23 mouse cellular contexts compared by ENCODE assay signal in the genomic region with DNA sequence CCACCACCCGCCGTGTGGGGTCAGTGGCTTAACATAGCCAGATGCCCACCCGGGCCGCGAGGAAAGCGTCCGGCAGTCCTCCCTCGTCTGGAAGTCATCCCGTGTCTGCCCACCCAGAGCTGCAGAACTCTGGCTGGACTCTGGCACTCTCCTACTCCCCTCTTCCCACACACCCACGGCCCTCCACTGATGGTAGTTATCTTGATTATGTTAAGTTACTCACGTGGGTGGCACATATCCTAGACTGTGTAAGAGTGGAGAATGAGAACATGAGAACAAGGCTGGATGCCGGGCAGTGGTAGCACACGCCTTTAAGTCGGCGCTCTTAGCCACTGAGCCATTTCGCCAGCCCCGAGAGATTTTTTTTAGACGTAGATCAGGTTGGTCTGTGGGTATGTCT. TPM values are rescaled to one million over a fixed set of nuclear protein-coding genes. Genes with fewer than 3 reads are reported as not detected.
DNase-seq lines count a peak whose midpoint lies in the region; ATAC-seq lines count a peak whose summit lies in the region.
"Had no signal": no experiment of that assay in that cellular context is flagged by ENCODE, and none has a peak within 500 bp of the region (broad histone marks: within the 10 kb centered on the region; RNA-seq: fewer than 3 reads in every experiment).

No protein-coding gene starts in this region.

- H3K9ac ChIP-seq in forebrain, embryonic 14.5 days (ENCODE audit: low read length) = no peak overlapping the region
- H3K9ac ChIP-seq: embryonic facial prominence, embryonic 12.5 days; embryonic facial prominence, embryonic 15.5 days; forebrain, embryonic 12.5 days; hindbrain, embryonic 12.5 days; hindbrain, embryonic 15.5 days had no signal

- no peaks in the 10 kb centered on the region for H3K9me3 ChIP-seq in forebrain, embryonic 10.5 days
- no peaks in the 10 kb centered on the region for H3K9me3 ChIP-seq in forebrain, embryonic 14.5 days (replicated peaks; ENCODE audit: control insufficient read depth, low read length)
- H3K9me3 ChIP-seq: embryonic facial prominence, embryonic 12.5 days; embryonic facial prominence, embryonic 15.5 days; forebrain, embryonic 12.5 days; hindbrain, embryonic 12.5 days; hindbrain, embryonic 15.5 days had no signal

- DNase-seq in forebrain, embryonic 10.5 days (ENCODE audit: extremely low spot score, low spot score) = no peak
- no peak for DNase-seq in forebrain, embryonic 14.5 days (ENCODE audit: low spot score)
- DNase-seq in right cerebral cortex, adult 18-20 months = peak; percentile 63
- DNase-seq in right cerebral cortex, postnatal 10 days (ENCODE audit: low spot score in 2 of 2) = no peak
- DNase-seq in brain, adult 2 months (ENCODE audit: low read depth, low spot score) = peak; percentile 62
- DNase-seq in left cerebral cortex, postnatal 14 days (ENCODE audit: low spot score in 2 of 2) = no peak
- DNase-seq in urinary bladder, postnatal 4 days (ENCODE audit: low spot score in 2 of 2) = no peak
- DNase-seq: adrenal gland, adult 8-10 months; adrenal gland, postnatal 25 days; cerebellum, adult 18-20 months; cerebellum, adult 9-10 months; cerebellum, postnatal 14 days; gastrocnemius, adult 2 months; gastrocnemius, postnatal 14 days; heart, adult 11 months had no signal

- 84% methylated on average over 18 of the region's 18 CpGs for WGBS in forebrain, embryonic 10.5 days
- 87% methylated on average over 18 of the region's 18 CpGs for WGBS in forebrain, embryonic 14.5 days

- H3K36me3 ChIP-seq in forebrain, embryonic 10.5 days (replicated peaks) = no peaks in the 10 kb centered on the region
- H3K36me3 ChIP-seq in forebrain, embryonic 14.5 days (ENCODE audit: control insufficient read depth, insufficient read depth, low read length) = no peaks in the 10 kb centered on the region
- H3K36me3 ChIP-seq: embryonic facial prominence, embryonic 12.5 days; embryonic facial prominence, embryonic 15.5 days; forebrain, embryonic 12.5 days; hindbrain, embryonic 12.5 days; hindbrain, embryonic 15.5 days had no signal

- H3K4me2 ChIP-seq in forebrain, embryonic 14.5 days (ENCODE audit: low read length) = no peak overlapping the region
- H3K4me2 ChIP-seq: embryonic facial prominence, embryonic 12.5 days; embryonic facial prominence, embryonic 15.5 days; forebrain, embryonic 12.5 days; heart, embryonic 11.5 days; hindbrain, embryonic 12.5 days; hindbrain, embryonic 15.5 days had no signal

- intact Hi-C loops in left cerebral cortex, postnatal 14 days (cut with DNase I) = no loop called here

- 0 out of 2 replicates have a peak overlapping the region, but pooled peaks have one; percentile 51 for H3K27ac ChIP-seq in forebrain, embryonic 10.5 days
- no peak overlapping the region for H3K27ac ChIP-seq in forebrain, embryonic 14.5 days (ENCODE audit: low read depth, low read length)
- H3K27ac ChIP-seq: embryonic facial prominence, embryonic 12.5 days; embryonic facial prominence, embryonic 15.5 days; forebrain, embryonic 12.5 days; gastrocnemius, adult 2 months; hindbrain, embryonic 12.5 days; hindbrain, embryonic 15.5 days had no signal

- peaks cover 11% of the 10 kb centered on the region for H3K27me3 ChIP-seq in forebrain, embryonic 10.5 days (ENCODE audit: poor library complexity, severe bottlenecking)
- H3K27me3 ChIP-seq in forebrain, embryonic 14.5 days (replicated peaks; ENCODE audit: control insufficient read depth, insufficient read depth, low read length) = no peaks in the 10 kb centered on the region
- H3K27me3 ChIP-seq: embryonic facial prominence, embryonic 12.5 days; embryonic facial prominence, embryonic 15.5 days; hindbrain, embryonic 12.5 days; hindbrain, embryonic 15.5 days had no signal

- no peak overlapping the region for H3K4me3 ChIP-seq in forebrain, embryonic 10.5 days
- H3K4me3 ChIP-seq in forebrain, embryonic 14.5 days (ENCODE audit: low read depth, low read length) = no peak overlapping the region
- H3K4me3 ChIP-seq: embryonic facial prominence, embryonic 12.5 days; embryonic facial prominence, embryonic 15.5 days; forebrain, embryonic 12.5 days; gastrocnemius, adult 2 months; hindbrain, embryonic 12.5 days; hindbrain, embryonic 15.5 days had no signal

- H3K4me1 ChIP-seq in forebrain, embryonic 10.5 days = peaks cover 25% of the 10 kb centered on the region
- peaks cover under 1% of the 10 kb centered on the region; the same call in 1 of the 2 replicates for H3K4me1 ChIP-seq in forebrain, embryonic 14.5 days (ENCODE audit: control insufficient read depth, insufficient read depth, low read length)

- no peak for ATAC-seq in forebrain, embryonic 14.5 days
- ATAC-seq: activated CD4-positive, CD25-positive, alpha-beta regulatory T cell, adult 4 months; forebrain, embryonic 16.5 days had no signal

RNA-seq across cellular contexts. Expression of a gene that starts 4.7 kb away (rescaled TPM):
- 21.4 and 22.4 TPM in 2 replicates for polyA plus RNA-seq in forebrain, embryonic 10.5 days (2016; fragmentation: Nextera tagmentation; extraction: Ambion mirVana)
- 15.2 and 15.8 TPM in 2 replicates for polyA plus RNA-seq in forebrain, embryonic 14.5 days (2014; fragmentation: Nextera tagmentation; extraction: Ambion mirVana)
- total RNA-seq in left cerebral cortex, postnatal 14 days (2021) = 1 to 10 TPM; 5.5 to 6.6 TPM

RNA-seq across cellular contexts. Expression of a gene that starts 23.9 kb away (rescaled TPM):
- polyA plus RNA-seq in forebrain, embryonic 10.5 days (2016; fragmentation: Nextera tagmentation; extraction: Ambion mirVana) = 22.7 and 27.9 TPM in 2 replicates
- polyA plus RNA-seq in forebrain, embryonic 14.5 days (2014; fragmentation: Nextera tagmentation; extraction: Ambion mirVana) = 35.6 and 37.2 TPM in 2 replicates
- 10 to 100 TPM; 36.2 to 41.2 TPM for total RNA-seq in left cerebral cortex, postnatal 14 days (2021)

RNA-seq across cellular contexts. Expression of a gene that starts 26.0 kb away (rescaled TPM):
- 338 and 346 TPM in 2 replicates for polyA plus RNA-seq in forebrain, embryonic 10.5 days (2016; fragmentation: Nextera tagmentation; extraction: Ambion mirVana)
- polyA plus RNA-seq in forebrain, embryonic 14.5 days (2014; fragmentation: Nextera tagmentation; extraction: Ambion mirVana) = 340 and 341 TPM in 2 replicates
- total RNA-seq in left cerebral cortex, postnatal 14 days (2021) = 100 to 1,000 TPM; 302 to 341 TPM

RNA-seq across cellular contexts. Expression of a gene that starts 38.0 kb away (rescaled TPM):
- 848 and 864 TPM in 2 replicates for polyA plus RNA-seq in forebrain, embryonic 10.5 days (2016; fragmentation: Nextera tagmentation; extraction: Ambion mirVana)
- 624 and 885 TPM in 2 replicates for polyA plus RNA-seq in forebrain, embryonic 14.5 days (2014; fragmentation: Nextera tagmentation; extraction: Ambion mirVana)
- total RNA-seq in left cerebral cortex, postnatal 14 days (2021) = 100 to 1,000 TPM; 681 to 713 TPM

RNA-seq across cellular contexts. Expression of a gene that starts 38.0 kb away (rescaled TPM):
- 439 and 441 TPM in 2 replicates for polyA plus RNA-seq in forebrain, embryonic 10.5 days (2016; fragmentation: Nextera tagmentation; extraction: Ambion mirVana)
- 461 and 608 TPM in 2 replicates for polyA plus RNA-seq in forebrain, embryonic 14.5 days (2014; fragmentation: Nextera tagmentation; extraction: Ambion mirVana)
- total RNA-seq in left cerebral cortex, postnatal 14 days (2021) = 100 to 1,000 TPM; 229 to 243 TPM

Comparison
In these comparisons a context has a peak if more than half of its experiments do, and no peak if none do; other contexts are left out.
1. DNase-seq: peak in right cerebral cortex, adult 18-20 months (single experiment) and brain, adult 2 months (single experiment); none in forebrain, embryonic 10.5 days (single experiment), forebrain, embryonic 14.5 days (single experiment), right cerebral cortex, postnatal 10 days (0 of 2), left cerebral cortex, postnatal 14 days (0 of 2) and urinary bladder, postnatal 4 days (0 of 2).